Mouse (Mus musculus) cerebellum, adult (tissue): ENCODE data around the gene Nlrc5.
A peak's percentile ranks its signal among the peaks of the same experiment; 100 is the strongest.

ENCODE experiments used
- ATAC-seq: cut with Nextera tagmentation; 2 replicates; pipeline ENCODE4 v1.9.2; 2017; ENCODE audit warnings: mild to moderate bottlenecking, moderate library complexity, mixed read lengths; ENCODE audit not compliant: insufficient number of reproducible peaks, low FRiP score, low TSS enrichment

Gene Nlrc5

DNA sequence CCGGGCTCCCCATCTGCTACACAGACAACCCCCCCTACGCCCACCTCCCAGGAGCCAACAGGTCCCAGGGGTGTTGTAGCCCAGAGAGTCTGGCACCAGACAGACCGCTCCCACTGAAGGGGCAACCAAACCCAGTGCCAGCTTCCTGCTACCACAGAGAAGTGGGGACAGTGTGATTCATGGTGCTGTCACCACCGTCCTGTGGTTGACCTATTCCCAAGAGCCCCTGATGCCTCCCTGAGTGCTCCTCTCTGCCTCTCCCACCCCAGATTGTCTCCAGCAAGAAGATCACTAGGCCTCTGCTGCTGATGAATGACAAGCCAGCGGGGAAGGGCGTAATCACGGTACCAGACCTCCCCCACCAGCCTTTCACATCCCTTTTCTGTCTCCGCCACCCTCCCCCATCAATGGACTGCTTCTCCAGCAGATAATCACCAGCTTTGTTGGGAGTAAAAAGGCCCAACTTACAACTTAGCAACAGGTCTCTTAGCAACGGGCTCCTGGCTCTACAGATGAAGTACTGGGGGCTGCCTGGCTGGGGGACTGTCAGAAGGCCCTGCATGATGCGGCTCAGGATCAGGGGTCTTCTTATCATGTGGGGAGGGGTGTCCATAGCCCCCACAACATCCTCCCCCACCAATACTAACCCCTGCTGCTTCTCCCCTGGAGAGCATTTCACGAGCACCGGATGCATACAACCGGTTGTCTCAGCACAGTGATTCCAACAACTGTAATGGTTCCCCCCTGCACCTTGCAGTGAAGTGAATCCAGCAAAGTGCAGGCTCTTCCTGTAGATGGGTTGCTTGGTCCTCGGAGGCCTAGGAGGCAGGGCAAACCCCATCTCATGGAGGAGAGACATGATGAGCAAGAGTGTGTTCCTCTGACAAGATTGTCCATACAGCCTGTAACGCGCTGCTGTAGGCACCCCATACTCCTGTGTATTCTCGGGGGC, 117.6 kb downstream of the Nlrc5 start:
- no peak for ATAC-seq

GRCm38 (mm10) chr8:94552696-94553095, 118.5 kb downstream of the Nlrc5 start:
- no peak for ATAC-seq

DNA sequence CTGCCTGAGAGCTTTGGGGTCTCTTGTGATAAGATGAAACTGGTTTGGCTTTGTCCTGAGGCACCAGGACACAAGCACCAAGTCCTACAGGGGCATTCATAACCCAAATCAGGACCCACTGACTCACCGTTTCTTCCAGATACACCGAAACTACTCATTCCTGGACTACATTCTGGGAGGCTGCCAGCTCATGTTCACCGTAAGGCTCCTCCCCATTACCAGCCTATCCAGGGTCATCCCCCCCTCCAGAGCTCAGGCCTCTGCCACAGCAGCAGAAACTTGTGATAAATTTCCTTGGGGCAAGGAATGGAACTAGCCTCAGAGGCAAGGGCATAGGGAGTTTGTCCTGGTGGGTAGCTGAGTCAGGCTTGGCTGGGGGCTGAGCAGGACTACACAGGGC, 123.1 kb downstream of the Nlrc5 start:
- no peak for ATAC-seq

- no peak for ATAC-seq
Observed at GRCm38 (mm10) chr8:94561256-94561655, 127.1 kb downstream of the Nlrc5 start.

DNA sequence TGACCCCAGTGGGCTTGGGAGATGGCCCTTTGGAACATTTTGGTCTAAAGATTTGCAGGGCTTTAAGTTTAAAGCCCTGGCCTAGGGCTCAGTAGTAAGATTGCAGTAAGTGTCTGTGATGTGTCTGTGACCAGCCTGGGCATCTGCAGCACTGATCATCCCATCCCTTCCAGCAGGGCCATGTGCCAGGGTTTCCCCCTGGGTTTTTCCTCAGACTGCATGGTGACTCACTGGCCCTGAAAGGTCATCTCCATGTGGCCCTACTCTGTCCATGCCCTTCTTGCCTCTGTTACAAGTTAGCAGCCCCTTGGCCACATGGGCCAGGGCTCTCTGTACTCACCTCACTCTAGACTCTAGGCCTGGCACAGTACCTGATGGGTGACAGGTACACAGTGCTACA, 130.3 kb downstream of the Nlrc5 start:
- no peak for ATAC-seq

- ATAC-seq: no peak
Observed at GRCm38 (mm10) chr8:94566033-94566432, 131.9 kb downstream of the Nlrc5 start.

GRCm38 (mm10) chr8:94566446-94567158, 132.4 kb downstream of the Nlrc5 start:
- ATAC-seq: no peak

GRCm38 (mm10) chr8:94567159-94567849, 133.1 kb downstream of the Nlrc5 start:
- ATAC-seq: no peak

DNA sequence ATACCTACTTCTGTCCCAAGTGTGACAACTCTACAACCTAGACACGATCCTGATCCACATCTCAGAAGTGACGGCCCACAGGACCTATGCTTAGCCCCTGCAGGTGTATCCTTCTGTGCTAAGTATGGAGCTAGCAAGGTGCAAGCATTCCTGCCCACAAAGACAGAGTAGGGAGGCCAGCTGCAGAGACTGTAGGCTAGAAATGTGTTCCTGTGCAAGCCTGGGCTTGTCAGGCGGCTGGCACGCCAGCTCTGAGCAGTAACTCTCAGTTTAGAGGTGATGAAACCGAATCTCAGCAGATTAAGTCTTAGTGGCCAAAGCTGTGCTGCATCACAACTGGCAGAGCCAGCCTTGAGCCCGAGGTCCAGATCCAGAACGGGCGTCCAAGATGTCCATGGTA, 133.9 kb downstream of the Nlrc5 start:
- no peak for ATAC-seq

DNA sequence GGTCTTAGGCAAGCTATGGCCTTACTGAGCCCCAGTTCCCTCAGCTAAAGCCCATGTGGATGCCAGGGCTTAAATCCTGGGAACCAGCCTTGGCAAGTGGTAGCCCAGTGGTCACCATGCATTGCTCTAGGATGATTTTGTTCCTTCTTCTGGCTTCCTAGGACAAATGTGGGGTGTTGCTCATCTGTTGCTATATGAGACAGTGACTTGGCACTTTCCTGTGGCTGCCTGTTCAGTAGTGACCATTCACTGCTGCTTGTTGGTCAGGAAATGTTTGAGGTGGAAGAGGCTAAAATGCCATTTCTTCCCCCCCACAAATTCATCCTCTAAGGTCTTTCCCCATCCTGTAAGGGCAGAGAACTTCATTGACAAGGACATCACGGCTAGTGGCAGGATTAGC, 135.3 kb downstream of the Nlrc5 start:
- ATAC-seq: no peak

GRCm38 (mm10) chr8:94571896-94572295, 137.7 kb downstream of the Nlrc5 start:
- ATAC-seq: no peak

GRCm38 (mm10) chr8:94574159-94574907, 140.2 kb downstream of the Nlrc5 start:
- ATAC-seq: peak; percentile 77

DNA sequence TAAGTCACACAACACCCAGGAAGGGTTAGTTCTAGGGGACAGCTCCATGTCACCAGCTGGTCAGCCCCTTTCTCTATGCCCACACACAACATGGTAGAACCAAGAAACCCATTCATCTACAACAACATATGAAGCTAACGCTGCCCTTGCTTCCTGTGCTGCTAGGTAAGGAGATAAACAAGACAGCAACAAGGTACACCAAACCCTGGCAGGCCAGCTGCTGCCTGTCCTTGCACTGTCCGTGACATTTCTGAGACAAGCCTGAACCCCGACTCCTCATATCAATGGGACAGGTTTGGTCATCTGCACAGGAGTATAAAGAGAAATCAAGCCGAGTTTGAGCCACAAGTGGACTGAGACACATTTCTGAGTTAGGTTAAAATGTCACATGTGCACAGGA, 141.0 kb downstream of the Nlrc5 start:
- ATAC-seq: no peak
